Mouse (Mus musculus) ES-E14 (cell line): ENCODE data around the gene Cfl1.

Experiments
- CHD2 ChIP-seq: IDR thresholded peaks from 2 replicates; pipeline ENCODE4 v1.6.1; 2014; ENCODE audit warnings: mild to moderate bottlenecking, low read depth, low read length, inconsistent platforms
- HCFC1 ChIP-seq: IDR thresholded peaks from 2 replicates; pipeline ENCODE4 v1.6.1; 2012; ENCODE audit warnings: low read length, inconsistent platforms, borderline replicate concordance; ENCODE audit not compliant: insufficient read depth
- MAFK ChIP-seq: IDR thresholded peaks from 2 replicates; pipeline ENCODE4 v1.6.1; 2014; ENCODE audit warnings: mild to moderate bottlenecking, low read depth, low read length, inconsistent platforms; ENCODE audit not compliant: insufficient read depth
- ZC3H11A ChIP-seq: IDR thresholded peaks from 2 replicates; pipeline ENCODE4 v1.6.1; 2012; ENCODE audit warnings: low read depth, mild to moderate bottlenecking, inconsistent platforms, low read length, borderline replicate concordance
- ZNF384 ChIP-seq: IDR thresholded peaks from 2 replicates; pipeline ENCODE4 v1.6.1; 2012; ENCODE audit warnings: low read depth, low read length, inconsistent platforms

DNA sequence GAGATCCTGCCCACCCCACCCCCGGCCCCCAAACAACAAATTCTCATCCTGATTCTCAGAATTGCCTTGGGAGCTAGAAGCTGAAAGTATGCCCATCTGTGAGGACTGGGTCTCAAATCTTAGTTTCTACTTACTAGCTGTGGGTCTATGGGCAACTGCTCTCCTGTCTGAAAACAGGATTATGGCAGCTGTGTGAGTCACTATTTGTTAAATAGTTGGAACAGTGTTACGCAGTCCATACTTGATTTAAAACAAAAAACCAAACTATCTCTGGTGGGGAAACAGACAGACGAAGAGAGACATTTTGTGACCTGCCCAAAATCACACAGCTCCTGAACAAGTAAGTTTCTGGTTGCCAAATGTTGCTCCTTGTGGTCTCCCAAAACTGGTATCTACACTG is 40.6 kb upstream of the Cfl1 start:
- TF ChIP-seq ZC3H11A = no peak
- no peak for TF ChIP-seq HCFC1
- no peak for TF ChIP-seq MAFK
- TF ChIP-seq CHD2 = no peak
- no peak for TF ChIP-seq ZNF384
